Mouse (Mus musculus) MEL (cell line): ENCODE results near the gene Eml5. TPM values are rescaled to one million over a fixed set of nuclear protein-coding genes. Genes with fewer than 3 reads are reported as not detected.

ENCODE experiments used
- DNase-seq: peaks from one replicate; pipeline ENCODE4 v3.0.0; 2011; ENCODE audit warnings: low read depth, low spot score
- H3K27ac ChIP-seq: 2 replicates; pipeline ENCODE4 v1.5.1; 2012; ENCODE audit warnings: low read depth, mild to moderate bottlenecking, control low read depth, low read length, moderate library complexity; ENCODE audit not compliant: control insufficient read depth
- H3K27me3 ChIP-seq, 2 experiments: fragments of 150-350 bp in 1 of 2; sonication (generic) in 1 of 2; 2 replicates each; pipeline ENCODE4 v1.6.1; 2012; ENCODE audit warnings: low read length in 2 of 2, mild to moderate bottlenecking in 2 of 2, improper control_type of control experiment in 1 of 2, moderate library complexity in 1 of 2; ENCODE audit not compliant: insufficient read depth in 2 of 2, control insufficient read depth in 1 of 2
- H3K36me3 ChIP-seq, 2 experiments: 2 replicates each; pipeline ENCODE4 v1.6.1; 2012 to 2014; ENCODE audit warnings: low read length in 2 of 2, improper control_type of control experiment in 1 of 2, inconsistent platforms in 1 of 2, mild to moderate bottlenecking in 1 of 2; ENCODE audit not compliant: insufficient read depth in 2 of 2, control insufficient read depth in 1 of 2
- H3K4me1 ChIP-seq, 2 experiments: fragments of 150-350 bp in 1 of 2; sonication (generic) in 1 of 2; 2 replicates each; pipeline ENCODE4 v1.6.1; 2012; ENCODE audit warnings: low read length in 2 of 2, improper control_type of control experiment in 1 of 2, mild to moderate bottlenecking in 1 of 2; ENCODE audit not compliant: insufficient read depth in 2 of 2, control insufficient read depth in 1 of 2
- H3K4me3 ChIP-seq, 2 experiments: fragments of 150-350 bp in 1 of 2; sonication (generic) in 1 of 2; 2 replicates each; pipeline ENCODE4 v1.5.1; 2012; ENCODE audit warnings: low read depth in 2 of 2, low read length in 2 of 2, mild to moderate bottlenecking in 2 of 2, moderate library complexity in 2 of 2, control low read depth in 1 of 2, improper control_type of control experiment in 1 of 2; ENCODE audit not compliant: control insufficient read depth in 1 of 2, insufficient read depth in 1 of 2
- H3K79me2 ChIP-seq: 2 replicates; pipeline ENCODE4 v1.6.1; 2012; ENCODE audit warnings: mild to moderate bottlenecking, low read length, moderate library complexity; ENCODE audit not compliant: control insufficient read depth, poor library complexity, insufficient read depth
- H3K9ac ChIP-seq: 2 replicates; pipeline ENCODE4 v1.6.1; 2012; ENCODE audit warnings: low read depth, mild to moderate bottlenecking, control low read depth, low read length, moderate library complexity; ENCODE audit not compliant: control insufficient read depth, poor library complexity, severe bottlenecking
- H3K9me3 ChIP-seq: fragments of 150-350 bp; sonication (generic); replicated peaks from 2 replicates; pipeline ENCODE4 v1.6.1; 2012; ENCODE audit warnings: mild to moderate bottlenecking, low read length, improper control_type of control experiment, moderate library complexity; ENCODE audit not compliant: insufficient read depth
- BHLHE40 ChIP-seq: IDR thresholded peaks from 2 replicates; pipeline ENCODE4 v1.6.1; 2012; ENCODE audit warnings: low read depth, mild to moderate bottlenecking, inconsistent platforms, low read length, improper control_type of control experiment, borderline replicate concordance
- CHD2 ChIP-seq: IDR thresholded peaks from 2 replicates; pipeline ENCODE4 v1.6.1; 2011; ENCODE audit warnings: low read length, improper control_type of control experiment
- CTCF ChIP-seq, 3 experiments: IDR thresholded peaks in 2 of 3; conservative IDR thresholded peaks in 1 of 3; 2 replicates each; pipeline ENCODE4 v1.5.1; 2011 to 2012; ENCODE audit warnings: low read length in 3 of 3, low read depth in 2 of 3, mild to moderate bottlenecking in 2 of 3, improper control_type of control experiment in 1 of 3, inconsistent platforms in 1 of 3, mixed read lengths in 1 of 3, moderate library complexity in 1 of 3; ENCODE audit not compliant: control insufficient read depth in 1 of 3, insufficient read depth in 1 of 3, poor library complexity in 1 of 3, severe bottlenecking in 1 of 3
- E2F4 ChIP-seq: IDR thresholded peaks from 2 replicates; pipeline ENCODE4 v1.6.1; 2011; ENCODE audit warnings: low read depth, low read length, improper control_type of control experiment, borderline replicate concordance
- ELF1 ChIP-seq: IDR thresholded peaks from 2 replicates; pipeline ENCODE4 v1.6.1; 2014; ENCODE audit warnings: low read depth, mild to moderate bottlenecking, inconsistent platforms, low read length, improper control_type of control experiment, moderate library complexity
- EP300 ChIP-seq, 2 experiments: IDR thresholded peaks; 2 replicates each; pipeline ENCODE4 v1.6.1; 2011; ENCODE audit warnings: improper control_type of control experiment in 2 of 2, low read length in 2 of 2, low read depth in 1 of 2, mild to moderate bottlenecking in 1 of 2
- ETS1 ChIP-seq: IDR thresholded peaks from 2 replicates; pipeline ENCODE4 v1.6.1; 2012; ENCODE audit warnings: low read depth, mild to moderate bottlenecking, inconsistent platforms, low read length, improper control_type of control experiment, moderate library complexity
- KAT2A ChIP-seq: conservative IDR thresholded peaks from 2 replicates; pipeline ENCODE4 v1.6.1; 2012; ENCODE audit warnings: low read depth, low read length, improper control_type of control experiment, inconsistent platforms
- MAX ChIP-seq: IDR thresholded peaks from 2 replicates; pipeline ENCODE4 v1.6.1; 2011; ENCODE audit warnings: low read length, improper control_type of control experiment
- MAZ ChIP-seq: IDR thresholded peaks from 2 replicates; pipeline ENCODE4 v1.6.1; 2012; ENCODE audit warnings: low read depth, mild to moderate bottlenecking, inconsistent platforms, low read length, improper control_type of control experiment
- NELFE ChIP-seq: IDR thresholded peaks from 2 replicates; pipeline ENCODE4 v1.6.1; 2011; ENCODE audit warnings: low read depth, low read length, improper control_type of control experiment
- POLR2A ChIP-seq, 2 experiments: IDR thresholded peaks; 2 replicates each; pipeline ENCODE4 v1.6.1; 2011 to 2012; ENCODE audit warnings: low read length in 2 of 2, mild to moderate bottlenecking in 2 of 2, control low read depth in 1 of 2, improper control_type of control experiment in 1 of 2, low read depth in 1 of 2, moderate library complexity in 1 of 2; ENCODE audit not compliant: control insufficient read depth in 1 of 2, insufficient read depth in 1 of 2, poor library complexity in 1 of 2
- RAD21 ChIP-seq: IDR thresholded peaks from 2 replicates; pipeline ENCODE4 v1.6.1; 2011; ENCODE audit warnings: mild to moderate bottlenecking, low read depth, low read length, improper control_type of control experiment
- USF2 ChIP-seq, 2 experiments: IDR thresholded peaks; 2 replicates each; pipeline ENCODE4 v1.6.1; 2011 to 2012; ENCODE audit warnings: improper control_type of control experiment in 2 of 2, low read length in 2 of 2, borderline replicate concordance in 1 of 2, inconsistent platforms in 1 of 2, low read depth in 1 of 2, mild to moderate bottlenecking in 1 of 2; ENCODE audit not compliant: insufficient read depth in 1 of 2
- ZNF384 ChIP-seq: IDR thresholded peaks from 2 replicates; pipeline ENCODE4 v1.6.1; 2012; ENCODE audit warnings: low read depth, mild to moderate bottlenecking, inconsistent platforms, low read length, improper control_type of control experiment
- polyA plus RNA-seq, 2 experiments: library from polyadenylated mRNA; stranded (reverse) in 1 of 2; unstranded in 1 of 2; fragments of >175 nt in 1 of 2; fragments of >200 nt in 1 of 2; gene quantifications; 2 replicates each; pipeline versions ENCODE4 v1.2.1 to v1.2.4; 2012; ENCODE audit warnings: low replicate concordance in 2 of 2, low read depth in 1 of 2; ENCODE audit not compliant: insufficient read length in 2 of 2, insufficient read depth in 1 of 2, missing spikeins in 1 of 2
- total RNA-seq: library from RNA; depleted of rRNA; stranded (reverse); fragments of 300-350 nt; gene quantifications from 2 replicates; pipeline ENCODE4 v1.2.3, GENCODE M21; 2012; rRNA removed

The Eml5 gene
- 4.7 and 6.2 TPM in 2 replicates for total RNA-seq
- 10 to 100 TPM in 1 of 2 experiments, not detected in 1; 13.2 TPM for polyA plus RNA-seq

- H3K36me3 ChIP-seq = peaks cover 0 to 3% of the 10 kb centered on the region in 2 experiments; a peak in 1 of 4 replicates
- no peaks in the 10 kb centered on the region; the same call in 1 of the 2 replicates for H3K79me2 ChIP-seq
- TF ChIP-seq MAX (0 out of 2 replicates have a peak, but pooled peaks have one; percentile 26), NELFE (0 out of 2 replicates have a peak, but pooled peaks have one; percentile 39), USF2 (IDR thresholded peaks at IDR 0.05; ENCODE audit: borderline replicate concordance in 1 of 2, insufficient read depth in 1 of 2, low read depth in 1 of 2, low read length in 2 of 2) (no peak), POLR2A (IDR thresholded peaks at IDR 0.05; ENCODE audit: control insufficient read depth in 1 of 2, insufficient read depth in 1 of 2, low read depth in 1 of 2, low read length in 2 of 2, poor library complexity in 1 of 2) (peak; percentile 46 to 56; a peak in 2 of 4 replicates), ELF1 (no peak), CHD2 (peak; percentile 82), BHLHE40 (no peak), CTCF (IDR thresholded peaks at IDR 0.05 in 2 of 3, conservative IDR thresholded peaks at IDR 0.05 in 1 of 3; ENCODE audit: control insufficient read depth in 1 of 3, insufficient read depth in 1 of 3, low read depth in 2 of 3, low read length in 3 of 3, poor library complexity in 1 of 3, severe bottlenecking in 1 of 3) (peak in 1 of 3 experiments; percentile 12; a peak in 2 of 6 replicates), MAZ (no peak), ZNF384 (no peak)
- TF ChIP-seq, all 39 proteins: peak for 5
- no peak within 1 kb of the TSS for H3K27ac ChIP-seq
- no peaks in the 10 kb centered on the region for H3K9me3 ChIP-seq
- peak; percentile 83 for DNase-seq
- peak within 1 kb of the TSS; percentile 65 to 78 for H3K4me3 ChIP-seq
- H3K27me3 ChIP-seq = peaks cover 3 to 4% of the 10 kb centered on the region in 2 experiments; a peak in 2 of 4 replicates
- H3K9ac ChIP-seq = peak within 1 kb of the TSS; percentile 84
- H3K4me1 ChIP-seq = peaks cover 0 to 5% of the 10 kb centered on the region in 2 experiments; a peak in 1 of 4 replicates
Measured at GRCm38 (mm10) chr12:98900881-98901801, at the start of gene Eml5. Gene Eml5 (minus strand): TSS chr12:98901484.

GRCm38 (mm10) chr12:98932856-98933255, 31.6 kb upstream of the Eml5 start:
- Histone ChIP-seq H3K4me3 (no peak overlapping the region), H3K27me3 (peaks cover 0 to 2% of the 10 kb centered on the region in 2 experiments; a peak in 1 of 4 replicates), H3K36me3 (no peaks in the 10 kb centered on the region), H3K9me3 (no peaks in the 10 kb centered on the region), H3K79me2 (no peaks in the 10 kb centered on the region), H3K9ac (no peak overlapping the region), H3K4me1 (no peaks in the 10 kb centered on the region), H3K27ac (no peak overlapping the region)
- TF ChIP-seq CTCF (IDR thresholded peaks at IDR 0.05 in 2 of 3, conservative IDR thresholded peaks at IDR 0.05 in 1 of 3; ENCODE audit: control insufficient read depth in 1 of 3, insufficient read depth in 1 of 3, low read depth in 2 of 3, low read length in 3 of 3, poor library complexity in 1 of 3, severe bottlenecking in 1 of 3) = no peak
- no peak for TF ChIP-seq E2F4
- TF ChIP-seq ZNF384 = no peak
- TF ChIP-seq EP300 (IDR thresholded peaks at IDR 0.05; ENCODE audit: low read depth in 1 of 2, low read length in 2 of 2) = no peak
- TF ChIP-seq ETS1 = no peak
- TF ChIP-seq KAT2A = no peak
- no peak for TF ChIP-seq RAD21
- DNase-seq = no peak
